Mouse (Mus musculus): ENCODE results near the gene Rgl1. TPM values are rescaled to one million over a fixed set of nuclear protein-coding genes. Genes with fewer than 3 reads are reported as not detected.

Gene Rgl1
- total and polyA plus RNA-seq, 2 experiments from 2014 or later, result 36.7 to 38.9 TPM

DNA sequence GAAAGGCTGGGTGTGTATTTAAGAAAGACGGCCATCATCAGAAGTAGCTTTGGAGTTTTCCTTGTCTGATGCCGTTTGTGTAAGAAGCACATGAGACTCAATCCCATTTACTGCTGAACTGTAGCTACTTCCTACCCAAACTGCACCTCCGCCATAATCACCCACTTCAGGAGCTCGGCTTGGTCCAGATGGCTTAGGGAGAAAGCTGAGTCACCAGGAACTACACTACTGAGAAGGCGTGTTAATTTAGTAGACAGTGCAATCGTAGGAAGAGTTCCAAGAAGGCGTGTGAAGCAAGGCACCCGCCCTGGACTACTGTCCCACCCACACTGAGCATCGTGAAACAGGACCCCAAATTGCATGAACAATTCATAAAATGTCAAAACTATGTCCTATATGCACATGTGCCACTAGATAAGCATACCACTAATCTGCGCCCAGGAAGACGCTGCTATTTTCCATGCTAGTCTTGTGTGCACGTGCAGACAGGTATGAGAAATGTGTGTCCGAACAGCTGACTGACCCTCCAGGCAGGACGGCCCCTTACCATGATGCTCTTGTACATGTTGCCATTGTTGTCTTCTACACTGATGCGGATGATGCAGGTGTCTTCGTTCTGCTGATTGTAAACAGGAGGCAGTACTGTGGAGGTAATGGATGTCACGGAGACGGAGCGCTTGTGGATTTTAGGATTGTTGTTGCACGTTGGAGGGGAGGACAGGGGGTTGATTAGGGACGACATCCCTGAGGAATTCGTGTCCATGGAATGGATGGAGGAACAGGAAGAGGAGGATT is 241.9 kb downstream of the Rgl1 start:
- 67% methylated on average over 22 of the region's 22 CpGs for WGBS
- H3K27me3 ChIP-seq (ENCODE audit: control insufficient read depth, insufficient read depth, low read length), result no peaks in the 10 kb centered on the region
- H3K4me3 ChIP-seq (ENCODE audit: low read depth, low read length), result no peak overlapping the region
- H3K9ac ChIP-seq (replicated peaks; ENCODE audit: low read depth, low read length), result no peak overlapping the region
- no peak overlapping the region for H3K27ac ChIP-seq (ENCODE audit: low read depth)
- DNase-seq (ENCODE audit: low spot score) (no peak), ATAC-seq (ENCODE audit: insufficient read depth, low read depth) (no peak)
- no peaks in the 10 kb centered on the region for H3K9me3 ChIP-seq (replicated peaks; ENCODE audit: control insufficient read depth, low read length)
- H3K36me3 ChIP-seq (replicated peaks; ENCODE audit: control insufficient read depth, insufficient read depth, low read length), result peaks cover 64% of the 10 kb centered on the region
- no peak for TF ChIP-seq EP300 (IDR thresholded peaks at IDR 0.05; ENCODE audit: low read depth)
- H3K4me2 ChIP-seq (ENCODE audit: low read depth, low read length), result no peak overlapping the region
- peaks cover 28% of the 10 kb centered on the region for H3K4me1 ChIP-seq (ENCODE audit: control insufficient read depth, insufficient read depth)

DNA sequence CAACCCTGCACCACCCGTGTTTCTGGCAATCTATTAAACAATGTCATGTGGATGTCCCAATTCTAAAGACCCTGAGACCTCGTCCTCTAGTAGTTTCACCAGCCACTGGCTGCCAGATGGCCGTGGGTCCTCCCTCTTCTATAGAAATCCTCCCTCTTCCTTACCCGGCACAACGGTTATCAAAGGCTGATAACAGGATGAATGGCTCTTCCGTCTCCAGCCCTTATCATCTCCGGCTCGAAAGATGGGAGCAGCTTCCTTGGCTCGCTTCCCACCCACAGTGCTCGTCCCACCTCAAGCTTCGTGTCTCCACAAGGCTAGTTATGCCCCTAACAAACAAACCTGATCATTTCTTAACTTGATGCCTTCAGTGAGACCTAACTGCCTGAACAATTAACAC is 242.9 kb downstream of the Rgl1 start:
- DNase-seq (ENCODE audit: low spot score) (no peak), ATAC-seq (ENCODE audit: insufficient read depth, low read depth) (no peak)
- H3K36me3 ChIP-seq (replicated peaks; ENCODE audit: control insufficient read depth, insufficient read depth, low read length), result peaks cover 72% of the 10 kb centered on the region
- H3K4me1 ChIP-seq (ENCODE audit: control insufficient read depth, insufficient read depth), result peaks cover 21% of the 10 kb centered on the region
- no peak overlapping the region for H3K4me3 ChIP-seq (ENCODE audit: low read depth, low read length)
- H3K4me2 ChIP-seq (ENCODE audit: low read depth, low read length), result no peak overlapping the region
- no peaks in the 10 kb centered on the region for H3K27me3 ChIP-seq (ENCODE audit: control insufficient read depth, insufficient read depth, low read length)
- no peaks in the 10 kb centered on the region for H3K9me3 ChIP-seq (replicated peaks; ENCODE audit: control insufficient read depth, low read length)
- TF ChIP-seq CTCF (IDR thresholded peaks at IDR 0.05; ENCODE audit: low read depth) (no peak), EP300 (IDR thresholded peaks at IDR 0.05; ENCODE audit: low read depth) (no peak)
- H3K27ac ChIP-seq (ENCODE audit: low read depth), result no peak overlapping the region
- WGBS, result 20% methylated on average over 11 of the region's 11 CpGs
- no peak overlapping the region for H3K9ac ChIP-seq (replicated peaks; ENCODE audit: low read depth, low read length)

DNA sequence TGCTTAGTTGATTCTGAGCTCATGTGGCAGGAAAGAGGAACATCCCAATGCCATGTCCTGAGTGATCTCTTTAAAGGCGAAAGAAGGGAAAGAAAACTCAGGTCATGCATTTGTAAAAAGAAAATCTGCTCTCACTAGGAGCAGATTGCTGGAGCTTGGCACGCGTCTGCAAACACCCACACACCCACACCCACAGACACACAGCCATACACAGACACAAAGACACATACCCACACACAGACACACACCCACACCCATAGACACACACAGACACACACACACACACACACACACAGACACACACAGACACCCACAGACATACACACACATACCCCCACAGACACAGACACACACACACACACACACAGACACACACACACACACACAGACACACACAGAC is 243.9 kb downstream of the Rgl1 start:
- no peak for DNase-seq (ENCODE audit: low spot score)
- Histone ChIP-seq H3K27me3 (ENCODE audit: control insufficient read depth, insufficient read depth, low read length) (no peaks in the 10 kb centered on the region), H3K4me2 (ENCODE audit: low read depth, low read length) (no peak overlapping the region), H3K36me3 (replicated peaks; ENCODE audit: control insufficient read depth, insufficient read depth, low read length) (peaks cover 73% of the 10 kb centered on the region), H3K9ac (replicated peaks; ENCODE audit: low read depth, low read length) (no peak overlapping the region), H3K4me3 (ENCODE audit: low read depth, low read length) (no peak overlapping the region), H3K9me3 (replicated peaks; ENCODE audit: control insufficient read depth, low read length) (no peaks in the 10 kb centered on the region), H3K4me1 (ENCODE audit: control insufficient read depth, insufficient read depth) (peaks cover 12% of the 10 kb centered on the region; the same call in 1 of the 2 replicates), H3K27ac (ENCODE audit: low read depth) (no peak overlapping the region)
- no peak for ATAC-seq (ENCODE audit: insufficient read depth, low read depth)
- TF ChIP-seq EP300 (IDR thresholded peaks at IDR 0.05; ENCODE audit: low read depth), result no peak
- TF ChIP-seq CTCF (IDR thresholded peaks at IDR 0.05; ENCODE audit: low read depth), result no peak
- WGBS, result 89% methylated on average over 3 of the region's 3 CpGs

DNA sequence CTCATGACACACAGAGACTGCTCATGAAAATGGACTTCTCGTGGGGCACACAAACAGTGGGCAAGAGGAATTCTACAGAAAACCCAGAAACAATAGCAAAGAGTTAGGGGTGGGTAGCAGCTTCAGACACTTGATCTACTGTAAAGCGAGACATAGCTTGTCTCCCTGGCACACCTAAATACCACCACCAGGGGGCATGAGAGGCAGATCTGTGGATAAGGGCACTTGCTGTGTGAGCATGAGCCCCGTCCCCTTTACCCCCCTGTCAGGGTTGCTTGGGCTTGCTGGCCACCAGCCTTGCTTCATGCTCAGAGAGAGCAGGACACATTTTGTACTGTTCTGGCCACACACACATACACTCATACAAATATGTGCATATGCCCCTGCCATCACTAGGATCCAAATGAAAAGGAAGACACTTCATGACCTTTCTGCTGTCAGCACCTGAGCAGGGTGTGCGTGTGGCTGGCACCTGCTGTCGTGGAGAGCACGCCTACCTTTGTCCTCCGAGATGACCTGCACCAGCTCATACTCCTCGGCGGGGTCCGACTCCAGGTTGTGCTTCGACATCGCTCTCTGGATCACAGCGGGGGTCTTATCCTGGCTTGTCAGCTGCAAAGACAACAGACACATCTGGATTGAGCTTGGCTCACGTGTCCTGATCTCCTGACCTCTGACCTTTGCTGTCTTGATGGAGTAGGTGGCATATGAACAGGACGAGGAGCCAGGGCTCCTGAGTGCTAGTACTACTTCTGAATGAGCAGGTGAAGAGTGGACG is 245.2 kb downstream of the Rgl1 start:
- 80% methylated on average over 16 of the region's 16 CpGs for WGBS
- H3K27ac ChIP-seq (ENCODE audit: low read depth), result no peak overlapping the region
- TF ChIP-seq EP300 (IDR thresholded peaks at IDR 0.05; ENCODE audit: low read depth), result no peak
- TF ChIP-seq CTCF (IDR thresholded peaks at IDR 0.05; ENCODE audit: low read depth), result peak; percentile 66
- peaks cover 85% of the 10 kb centered on the region for H3K36me3 ChIP-seq (replicated peaks; ENCODE audit: control insufficient read depth, insufficient read depth, low read length)
- H3K9ac ChIP-seq (replicated peaks; ENCODE audit: low read depth, low read length), result no peak overlapping the region
- no peaks in the 10 kb centered on the region for H3K9me3 ChIP-seq (replicated peaks; ENCODE audit: control insufficient read depth, low read length)
- H3K4me2 ChIP-seq (ENCODE audit: low read depth, low read length), result no peak overlapping the region
- H3K27me3 ChIP-seq (ENCODE audit: control insufficient read depth, insufficient read depth, low read length), result no peaks in the 10 kb centered on the region
- DNase-seq (ENCODE audit: low spot score) (no peak), ATAC-seq (ENCODE audit: insufficient read depth, low read depth) (0 out of 2 replicates have a peak, but pooled peaks have one; percentile 21)
- H3K4me3 ChIP-seq (ENCODE audit: low read depth, low read length), result no peak overlapping the region
- H3K4me1 ChIP-seq (ENCODE audit: control insufficient read depth, insufficient read depth), result peaks cover 12% of the 10 kb centered on the region; the same call in 1 of the 2 replicates

DNA sequence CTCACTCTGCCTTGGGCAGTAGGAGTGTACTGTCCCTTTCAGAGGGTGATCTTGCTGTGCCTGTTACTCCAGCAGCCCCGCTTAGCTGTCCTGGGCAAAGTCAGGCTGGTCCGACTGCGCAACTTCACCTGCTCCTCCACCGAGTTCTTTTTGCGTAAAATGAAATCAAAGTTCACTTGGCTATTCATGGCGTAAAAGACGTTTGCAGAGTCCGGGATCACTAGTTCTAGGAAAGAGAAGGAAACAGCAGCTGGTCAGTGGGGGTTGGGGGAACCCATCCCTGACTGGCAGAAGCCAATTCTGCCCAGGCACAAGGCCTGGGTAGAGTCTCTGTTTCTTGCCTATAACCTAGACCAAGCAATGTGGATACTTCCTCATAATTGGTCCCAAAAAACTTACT is 247.2 kb downstream of the Rgl1 start:
- H3K4me1 ChIP-seq (ENCODE audit: control insufficient read depth, insufficient read depth), result 0 out of 2 replicates have a peak, but pooled peaks cover 11% of the 10 kb centered on the region
- DNase-seq (ENCODE audit: low spot score), result no peak
- H3K27ac ChIP-seq (ENCODE audit: low read depth), result no peak overlapping the region
- no peak overlapping the region for H3K4me3 ChIP-seq (ENCODE audit: low read depth, low read length)
- H3K9ac ChIP-seq (replicated peaks; ENCODE audit: low read depth, low read length), result no peak overlapping the region
- TF ChIP-seq CTCF (IDR thresholded peaks at IDR 0.05; ENCODE audit: low read depth) (no peak), EP300 (IDR thresholded peaks at IDR 0.05; ENCODE audit: low read depth) (no peak)
- WGBS, result 94% methylated on average over 8 of the region's 8 CpGs
- H3K36me3 ChIP-seq (replicated peaks; ENCODE audit: control insufficient read depth, insufficient read depth, low read length), result peaks cover 79% of the 10 kb centered on the region
- no peaks in the 10 kb centered on the region for H3K27me3 ChIP-seq (ENCODE audit: control insufficient read depth, insufficient read depth, low read length)
- no peak overlapping the region for H3K4me2 ChIP-seq (ENCODE audit: low read depth, low read length)
- ATAC-seq (ENCODE audit: insufficient read depth, low read depth), result no peak
- no peaks in the 10 kb centered on the region for H3K9me3 ChIP-seq (replicated peaks; ENCODE audit: control insufficient read depth, low read length)

Data from heart, postnatal 0 days (tissue).